Mouse (Mus musculus): ENCODE results near the gene Sstr3.
A peak's percentile ranks its signal among the peaks of the same experiment; 100 is the strongest.

The Sstr3 gene

DNA sequence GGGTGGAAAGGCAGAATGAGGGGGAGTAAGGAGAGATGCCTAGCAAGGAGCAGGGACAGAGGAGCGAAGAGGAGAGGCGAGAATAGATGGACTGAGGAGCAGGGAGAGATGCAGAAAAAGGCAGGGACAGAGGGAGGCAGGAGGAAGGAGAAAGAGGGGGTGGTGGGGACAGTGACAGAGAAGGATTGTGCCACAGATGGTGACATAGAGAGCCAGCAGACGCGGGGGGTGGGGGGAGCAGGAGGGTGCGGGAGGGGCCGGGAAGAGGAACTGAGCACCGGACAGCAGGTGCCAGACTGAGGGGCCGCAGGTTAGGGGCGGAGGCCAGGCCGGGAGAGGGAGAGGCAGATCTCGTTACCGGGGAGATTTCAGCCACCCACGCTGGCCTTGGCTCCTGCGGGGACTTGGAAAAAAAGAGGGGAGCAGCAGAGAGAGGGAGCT, at the start of gene Sstr3:
TSS of gene Sstr3 (minus strand) at position 125 of the 441 bp plus-strand sequence.
- Histone ChIP-seq H3K27me3 (ENCODE audit: control insufficient read depth, insufficient read depth, low read length, poor library complexity, severe bottlenecking) (no peaks in the 10 kb centered on the region), H3K36me3 (ENCODE audit: control insufficient read depth, insufficient read depth, low read length, poor library complexity, severe bottlenecking) (no peaks in the 10 kb centered on the region)
- DNase-seq (ENCODE audit: low read depth, low spot score): no peak

DNA sequence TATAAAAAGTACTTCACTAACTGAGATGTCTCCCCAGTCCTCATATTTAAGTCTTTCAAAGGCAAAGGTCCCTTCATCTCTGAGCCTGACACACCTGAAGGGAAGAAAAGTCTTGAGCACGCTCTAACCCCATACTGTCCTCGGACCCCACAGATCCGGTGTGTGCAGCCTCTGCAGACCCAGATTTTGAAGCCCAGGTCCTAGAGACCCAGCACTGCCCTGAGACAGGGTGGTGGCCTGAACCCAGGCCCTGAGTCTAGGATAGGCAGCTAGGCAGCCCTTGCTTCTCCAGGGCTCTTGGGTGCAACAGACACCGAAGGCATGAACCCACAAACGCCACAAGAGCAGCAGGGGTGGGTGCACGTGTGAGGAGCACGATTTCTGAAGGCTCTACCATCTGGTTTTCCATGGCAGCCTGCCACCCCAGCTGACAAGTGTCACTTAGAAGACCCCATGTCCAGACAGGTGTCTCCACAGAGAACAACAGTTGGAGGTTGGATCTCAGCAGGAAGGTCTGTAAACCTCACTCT, 49.5 kb upstream of the Sstr3 start:
- Histone ChIP-seq H3K36me3 (ENCODE audit: control insufficient read depth, insufficient read depth, low read length, poor library complexity, severe bottlenecking) (no peaks in the 10 kb centered on the region), H3K27me3 (ENCODE audit: control insufficient read depth, insufficient read depth, low read length, poor library complexity, severe bottlenecking) (no peaks in the 10 kb centered on the region)
- DNase-seq (ENCODE audit: low read depth, low spot score): no peak

DNA sequence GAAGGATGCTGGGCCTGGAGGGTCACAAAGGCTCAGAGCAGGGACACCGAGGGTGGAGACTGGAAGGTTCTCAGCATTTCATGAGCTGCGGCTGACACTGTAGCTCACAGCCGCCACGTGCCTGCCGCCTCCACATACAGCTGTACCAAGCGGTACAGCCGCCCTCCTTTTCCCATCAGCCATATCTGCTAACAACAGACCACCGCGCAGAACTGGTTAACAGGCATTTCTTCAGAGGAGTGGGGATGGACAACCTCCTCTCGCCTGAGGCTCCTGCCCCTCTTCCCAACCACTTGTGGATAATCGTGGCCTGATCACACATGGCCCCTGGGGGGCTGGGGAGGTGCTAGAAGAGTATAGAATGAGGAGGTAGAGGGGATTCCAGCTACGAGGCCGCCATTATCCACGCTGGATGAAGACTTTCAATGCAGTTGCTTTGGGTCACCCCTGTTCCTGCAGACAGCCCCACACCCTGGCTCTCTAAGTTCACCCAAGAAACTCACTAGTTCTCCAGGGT, 48.0 kb upstream of the Sstr3 start:
- no peak for DNase-seq (ENCODE audit: low read depth, low spot score)
- H3K27me3 ChIP-seq (ENCODE audit: control insufficient read depth, insufficient read depth, low read length, poor library complexity, severe bottlenecking): no peaks in the 10 kb centered on the region
- no peaks in the 10 kb centered on the region for H3K36me3 ChIP-seq (ENCODE audit: control insufficient read depth, insufficient read depth, low read length, poor library complexity, severe bottlenecking)

DNA sequence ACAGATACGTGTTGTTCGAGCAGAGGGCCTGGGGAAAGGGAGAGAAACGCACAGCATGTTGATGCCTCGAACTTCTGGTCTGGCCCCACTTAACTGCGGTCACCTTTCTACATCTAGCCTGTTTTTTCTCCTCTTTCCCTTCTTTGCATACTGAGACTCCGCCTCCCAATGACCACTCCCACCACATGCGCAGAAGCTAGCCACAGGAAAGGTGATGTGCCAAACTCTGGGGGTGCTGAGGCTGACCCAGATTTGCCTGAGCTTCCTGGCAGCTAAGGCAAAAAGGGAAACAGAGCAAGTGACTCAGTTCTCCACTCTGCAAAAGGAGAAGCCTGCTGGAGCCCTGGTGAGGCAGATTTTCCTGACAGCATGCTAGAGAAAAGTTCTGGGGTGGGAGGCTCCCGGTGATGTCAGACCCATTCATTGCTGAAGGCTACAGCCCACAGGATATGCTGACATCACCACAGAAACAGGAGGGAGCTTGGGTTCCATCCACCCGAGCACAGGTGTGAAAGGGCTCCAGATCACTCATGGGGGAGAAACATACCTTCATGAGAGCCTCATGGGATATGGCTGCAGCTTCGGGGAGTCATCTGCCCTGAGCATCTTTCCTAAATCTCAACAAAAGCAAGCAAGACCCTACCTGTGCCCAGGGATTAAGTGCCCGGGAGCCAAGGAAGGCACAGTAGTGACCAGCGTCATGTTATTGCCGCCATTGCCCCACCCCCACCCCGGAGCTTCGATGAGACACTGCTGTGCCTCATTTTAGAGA, 47.4 kb upstream of the Sstr3 start:
- H3K36me3 ChIP-seq (ENCODE audit: control insufficient read depth, insufficient read depth, low read length, poor library complexity, severe bottlenecking): no peaks in the 10 kb centered on the region
- H3K27me3 ChIP-seq (ENCODE audit: control insufficient read depth, insufficient read depth, low read length, poor library complexity, severe bottlenecking): no peaks in the 10 kb centered on the region
- peak; percentile 86 for DNase-seq (ENCODE audit: low read depth, low spot score)

DNA sequence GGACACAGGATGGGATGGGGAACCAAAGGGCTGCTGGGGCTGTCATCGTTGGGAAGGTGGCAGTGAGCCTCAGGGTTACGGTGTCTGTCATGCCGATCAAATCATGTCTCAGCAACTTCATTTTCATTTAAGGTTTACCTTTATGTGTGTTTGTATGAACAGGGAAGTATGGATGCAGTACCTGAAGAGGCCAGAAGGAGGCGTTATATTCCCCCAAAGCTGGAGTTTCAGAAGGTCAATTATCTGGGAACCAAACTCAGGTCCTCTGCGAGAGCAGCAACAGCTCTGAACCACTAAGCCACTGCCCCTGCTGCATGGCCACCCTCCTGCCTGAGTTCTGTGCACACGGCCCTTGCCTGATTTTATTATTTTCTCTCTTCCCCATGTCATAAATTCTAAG, 46.3 kb upstream of the Sstr3 start:
- DNase-seq (ENCODE audit: low read depth, low spot score): no peak
- no peaks in the 10 kb centered on the region for H3K36me3 ChIP-seq (ENCODE audit: control insufficient read depth, insufficient read depth, low read length, poor library complexity, severe bottlenecking)
- H3K27me3 ChIP-seq (ENCODE audit: control insufficient read depth, insufficient read depth, low read length, poor library complexity, severe bottlenecking): no peaks in the 10 kb centered on the region

DNA sequence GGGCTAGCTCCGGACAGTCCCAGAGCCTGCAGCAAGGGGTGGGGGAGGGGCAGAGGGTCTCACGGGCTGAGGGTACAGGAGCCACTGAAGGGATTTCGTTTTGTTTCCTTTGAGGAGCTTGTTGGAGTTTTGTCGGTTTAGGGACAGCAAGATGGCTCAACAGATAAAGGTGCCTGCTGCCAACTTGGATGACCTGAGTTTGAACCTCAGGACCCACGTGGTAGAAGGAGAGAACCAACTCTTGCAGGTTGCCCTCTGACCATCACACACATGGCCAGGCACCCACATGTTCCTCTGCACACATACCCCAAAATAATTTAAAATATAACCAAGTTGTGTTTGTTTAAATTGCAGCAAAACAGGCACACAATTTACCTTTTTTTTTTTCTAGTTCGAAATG, 45.5 kb upstream of the Sstr3 start:
- H3K36me3 ChIP-seq (ENCODE audit: control insufficient read depth, insufficient read depth, low read length, poor library complexity, severe bottlenecking): no peaks in the 10 kb centered on the region
- H3K27me3 ChIP-seq (ENCODE audit: control insufficient read depth, insufficient read depth, low read length, poor library complexity, severe bottlenecking): no peaks in the 10 kb centered on the region
- DNase-seq (ENCODE audit: low read depth, low spot score): no peak

DNA sequence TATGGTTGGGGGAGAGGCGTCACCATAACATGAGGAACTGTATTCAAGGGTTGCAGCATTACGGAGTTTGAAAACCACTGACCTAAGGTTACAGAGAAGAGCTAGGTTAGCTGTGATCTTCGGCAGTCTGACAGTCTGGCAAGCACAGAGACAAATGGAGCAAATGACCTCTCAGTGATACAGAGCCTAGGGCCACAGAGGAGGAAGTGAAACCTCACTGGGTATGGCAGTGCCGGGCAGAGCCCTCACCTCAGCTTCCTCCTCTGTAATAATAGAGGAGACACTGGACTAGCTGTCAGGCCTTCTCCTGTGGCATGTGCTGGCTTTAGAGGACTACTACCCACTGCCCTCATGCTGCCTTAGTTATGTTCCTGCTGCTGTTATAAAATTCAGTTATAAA, 44.4 kb upstream of the Sstr3 start:
- H3K36me3 ChIP-seq (ENCODE audit: control insufficient read depth, insufficient read depth, low read length, poor library complexity, severe bottlenecking): no peaks in the 10 kb centered on the region
- no peaks in the 10 kb centered on the region for H3K27me3 ChIP-seq (ENCODE audit: control insufficient read depth, insufficient read depth, low read length, poor library complexity, severe bottlenecking)
- DNase-seq (ENCODE audit: low read depth, low spot score): peak; percentile 86

DNA sequence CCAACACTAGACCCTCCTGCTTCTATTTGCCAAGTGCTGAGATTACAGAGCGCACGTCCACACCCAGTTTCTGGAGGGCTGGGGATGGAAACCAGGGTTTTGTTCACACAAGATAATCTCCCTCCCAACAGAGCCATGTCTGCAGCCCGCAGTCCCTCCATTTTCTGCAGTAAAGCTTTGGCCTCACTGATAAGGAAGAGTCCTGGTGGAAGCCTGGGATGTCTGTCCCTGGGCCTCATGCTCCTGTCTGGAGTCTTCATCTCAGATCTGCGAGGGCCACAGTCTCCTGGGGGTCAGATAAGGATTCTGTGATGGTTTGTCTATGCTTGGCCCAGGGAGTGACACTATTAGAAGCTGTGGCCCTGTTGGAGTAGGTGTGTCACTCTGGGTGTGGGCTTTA, 43.6 kb upstream of the Sstr3 start:
- no peaks in the 10 kb centered on the region for H3K36me3 ChIP-seq (ENCODE audit: control insufficient read depth, insufficient read depth, low read length, poor library complexity, severe bottlenecking)
- DNase-seq (ENCODE audit: low read depth, low spot score): no peak
- no peaks in the 10 kb centered on the region for H3K27me3 ChIP-seq (ENCODE audit: control insufficient read depth, insufficient read depth, low read length, poor library complexity, severe bottlenecking)

DNA sequence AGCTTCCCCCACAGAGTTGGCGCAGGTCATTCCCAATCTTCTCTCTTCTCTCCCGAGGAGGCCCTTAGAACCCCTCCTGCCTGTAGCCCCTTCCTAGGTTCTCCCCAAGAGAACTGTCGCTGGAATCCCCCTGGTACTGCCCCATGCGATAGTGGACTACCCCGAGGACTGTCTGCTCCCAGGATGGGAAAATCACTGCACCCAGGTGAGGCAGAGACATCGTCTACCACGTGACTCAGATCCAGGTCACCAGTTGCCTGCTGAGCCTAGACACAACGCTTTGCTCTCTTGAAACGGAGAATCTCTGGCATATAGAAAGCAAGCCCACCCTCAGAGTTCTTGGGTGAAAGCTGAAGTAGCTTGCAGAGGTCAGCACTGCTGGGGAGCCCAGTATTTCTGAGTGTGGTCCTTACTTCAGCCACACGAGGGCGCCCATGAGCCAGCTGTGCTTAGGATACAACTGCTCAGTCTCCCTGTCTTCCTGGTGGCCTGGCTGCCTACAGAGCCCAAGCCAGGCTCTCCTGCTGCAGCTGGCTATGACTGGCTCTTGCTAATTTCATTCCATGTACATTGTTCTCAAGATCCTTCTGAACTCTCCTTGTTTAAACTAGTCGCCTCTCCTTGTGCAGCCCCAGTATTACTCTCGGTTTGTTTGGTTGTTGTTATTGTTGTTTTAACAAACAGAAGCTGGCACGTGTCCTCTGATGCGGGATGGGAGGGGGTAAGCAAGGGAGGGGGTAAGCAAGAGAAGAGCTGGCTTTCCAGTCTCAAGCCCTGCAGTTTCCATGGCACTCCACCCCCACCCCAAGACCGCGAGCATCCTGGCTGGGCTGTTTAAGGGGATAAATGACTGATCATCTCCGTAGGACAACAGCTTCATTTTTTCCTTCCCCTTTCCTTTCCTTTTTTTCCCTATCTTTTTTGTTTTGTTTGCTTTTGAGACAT, 42.8 kb upstream of the Sstr3 start:
- no peaks in the 10 kb centered on the region for H3K36me3 ChIP-seq (ENCODE audit: control insufficient read depth, insufficient read depth, low read length, poor library complexity, severe bottlenecking)
- peak; percentile 87 for DNase-seq (ENCODE audit: low read depth, low spot score)
- H3K27me3 ChIP-seq (ENCODE audit: control insufficient read depth, insufficient read depth, low read length, poor library complexity, severe bottlenecking): no peaks in the 10 kb centered on the region

DNA sequence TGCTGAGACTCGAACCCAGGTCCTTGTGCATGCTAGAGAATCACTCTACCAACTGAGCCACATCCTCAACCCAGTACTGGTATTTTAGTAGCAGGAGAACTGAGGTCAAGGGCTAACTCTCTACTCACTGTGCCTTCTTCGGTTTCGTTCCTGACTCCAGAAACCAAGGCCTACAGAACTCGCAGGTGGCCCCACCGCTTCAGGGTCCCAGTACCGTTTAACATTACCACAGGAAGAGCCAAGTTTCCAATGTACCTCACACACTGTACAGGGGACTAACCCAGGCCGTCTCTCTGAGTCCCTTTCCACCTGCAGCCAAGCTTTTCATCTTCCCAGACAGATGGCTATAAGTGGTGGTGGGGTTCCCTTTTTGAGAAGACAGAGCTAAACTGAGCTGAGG, 40.9 kb upstream of the Sstr3 start:
- no peak for DNase-seq (ENCODE audit: low read depth, low spot score)
- no peaks in the 10 kb centered on the region for H3K36me3 ChIP-seq (ENCODE audit: control insufficient read depth, insufficient read depth, low read length, poor library complexity, severe bottlenecking)
- H3K27me3 ChIP-seq (ENCODE audit: control insufficient read depth, insufficient read depth, low read length, poor library complexity, severe bottlenecking): no peaks in the 10 kb centered on the region

DNA sequence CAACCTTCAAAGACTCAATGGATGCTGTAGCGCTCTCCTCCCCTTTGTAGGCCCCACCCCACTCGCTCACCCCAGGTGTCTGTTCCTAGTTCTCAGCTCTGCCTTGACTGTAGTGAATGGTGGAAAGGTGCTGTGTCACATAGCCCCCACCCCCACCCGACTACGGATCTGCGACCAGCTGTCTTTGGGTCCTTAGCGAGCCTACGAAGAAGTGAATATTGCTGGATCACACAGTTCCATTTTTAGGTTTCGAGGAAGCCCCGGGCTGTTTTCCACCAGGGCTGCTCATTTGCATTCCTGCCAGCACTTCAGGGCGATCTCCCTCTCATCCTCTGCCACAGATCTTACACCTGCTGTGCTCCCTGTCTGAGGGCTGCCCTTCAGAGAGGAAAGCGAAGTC, 38.9 kb upstream of the Sstr3 start:
- no peak for DNase-seq (ENCODE audit: low read depth, low spot score)
- H3K36me3 ChIP-seq (ENCODE audit: control insufficient read depth, insufficient read depth, low read length, poor library complexity, severe bottlenecking): no peaks in the 10 kb centered on the region
- no peaks in the 10 kb centered on the region for H3K27me3 ChIP-seq (ENCODE audit: control insufficient read depth, insufficient read depth, low read length, poor library complexity, severe bottlenecking)

DNA sequence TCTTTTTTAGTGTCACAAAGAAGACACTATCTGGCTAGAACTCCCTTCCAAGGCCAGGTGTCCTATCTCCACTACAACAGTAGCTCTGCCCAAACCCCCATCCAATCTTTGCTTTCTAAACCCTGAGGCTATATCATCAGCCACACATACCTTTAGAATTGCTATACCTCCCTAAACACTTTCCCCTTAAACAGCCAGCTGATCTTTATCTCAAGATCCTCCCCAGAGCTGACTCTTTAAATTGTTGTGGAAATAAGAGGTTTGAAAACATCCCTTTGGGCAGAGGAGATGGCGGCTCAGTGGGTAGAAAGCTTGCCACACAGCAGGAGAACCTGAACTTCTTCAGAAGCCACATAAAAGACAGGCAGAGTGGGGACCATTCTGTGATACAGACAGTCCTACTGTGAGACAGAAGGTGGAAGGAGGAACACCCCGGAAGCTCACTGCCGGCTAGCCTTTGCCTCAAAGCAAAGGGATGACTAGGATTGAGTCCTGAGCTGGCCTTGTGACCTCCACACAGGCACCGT, 31.9 kb upstream of the Sstr3 start:
- DNase-seq (ENCODE audit: low read depth, low spot score): no peak
- Histone ChIP-seq H3K36me3 (ENCODE audit: control insufficient read depth, insufficient read depth, low read length, poor library complexity, severe bottlenecking) (no peaks in the 10 kb centered on the region), H3K27me3 (ENCODE audit: control insufficient read depth, insufficient read depth, low read length, poor library complexity, severe bottlenecking) (no peaks in the 10 kb centered on the region)

DNA sequence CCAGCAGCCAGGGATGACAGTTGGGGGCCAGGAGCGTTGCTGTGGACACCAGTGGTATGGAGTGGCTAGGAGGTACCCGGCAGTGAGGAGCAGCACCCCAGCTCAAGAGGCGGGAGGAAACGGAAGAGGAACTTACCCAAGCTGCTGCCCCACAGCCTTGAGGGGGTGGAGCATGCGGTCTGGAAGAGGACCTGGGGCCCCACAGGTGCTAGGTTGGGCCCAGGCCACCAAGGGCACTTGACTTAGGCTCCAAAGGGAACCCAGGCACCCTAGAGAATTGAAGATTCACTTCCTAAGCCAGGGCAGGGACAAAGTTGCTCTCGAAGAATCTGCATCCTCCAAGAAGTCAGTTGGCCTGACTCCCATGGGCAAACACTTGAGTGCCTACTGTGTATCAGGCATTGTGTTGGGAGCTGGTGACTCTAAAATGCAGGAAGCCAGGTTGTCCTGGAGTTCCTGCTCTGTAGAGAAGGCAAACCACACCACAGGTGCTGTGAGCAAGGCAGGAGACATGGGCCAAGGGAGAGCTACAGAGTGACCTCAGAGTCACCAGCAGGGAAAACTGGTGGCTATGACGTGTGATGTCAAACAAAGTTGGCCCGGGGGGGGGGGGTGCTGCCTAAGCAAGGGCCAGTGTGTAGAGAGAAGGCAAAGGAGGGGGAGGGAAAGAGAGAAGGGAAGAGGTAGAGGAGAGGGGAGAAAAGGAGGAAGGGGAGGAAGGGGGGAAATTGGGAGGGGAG, 28.3 kb upstream of the Sstr3 start, which contains the start of gene Rac2:
TSS of gene Rac2 (minus strand) at position 126 of the 740 bp plus-strand sequence.
- Histone ChIP-seq H3K27me3 (ENCODE audit: control insufficient read depth, insufficient read depth, low read length, poor library complexity, severe bottlenecking) (no peaks in the 10 kb centered on the region), H3K36me3 (ENCODE audit: control insufficient read depth, insufficient read depth, low read length, poor library complexity, severe bottlenecking) (peaks cover 24% of the 10 kb centered on the region)
- peak; percentile 89 for DNase-seq (ENCODE audit: low read depth, low spot score)

DNA sequence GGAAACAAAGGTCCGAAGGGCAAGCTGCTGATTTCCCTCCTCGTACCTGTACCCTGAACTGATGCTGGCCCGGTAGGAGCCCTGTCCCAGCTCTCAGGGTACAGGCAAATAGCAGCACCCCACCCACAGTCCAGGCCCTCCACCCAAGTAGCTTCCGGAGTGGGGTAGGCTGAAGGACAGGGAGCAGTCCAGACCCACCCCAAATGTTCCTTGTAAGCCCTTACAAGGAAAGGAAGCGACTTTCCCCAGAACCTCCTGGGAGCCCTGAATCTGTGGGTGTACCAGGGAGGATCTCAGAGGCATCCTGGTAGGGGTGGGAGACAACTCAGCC, 27.8 kb upstream of the Sstr3 start:
- Histone ChIP-seq H3K27me3 (ENCODE audit: control insufficient read depth, insufficient read depth, low read length, poor library complexity, severe bottlenecking) (no peaks in the 10 kb centered on the region), H3K36me3 (ENCODE audit: control insufficient read depth, insufficient read depth, low read length, poor library complexity, severe bottlenecking) (peaks cover 27% of the 10 kb centered on the region)
- no peak for DNase-seq (ENCODE audit: low read depth, low spot score)
